In genomic region chr4:105708080-105708796, GRCm38 (mm10) we compare ENCODE assay signal across 15 mouse cellular contexts.
A peak's percentile ranks its signal among the peaks of the same experiment; 100 is the strongest.
DNase-seq lines count a peak whose midpoint lies in the region; ATAC-seq and TF ChIP-seq lines count a peak whose summit lies in the region.
"Had no signal": no experiment of that assay in that cellular context is flagged by ENCODE, and none has a peak within 500 bp of the region (broad histone marks: within the 10 kb centered on the region; RNA-seq: fewer than 3 reads in every experiment).

No protein-coding gene starts in this region.

- H3K4me3 ChIP-seq in kidney, embryonic 16.5 days (ENCODE audit: low read length), result no peak overlapping the region
- no peak overlapping the region for H3K4me3 ChIP-seq in forebrain, embryonic 12.5 days (replicated peaks)
- H3K4me3 ChIP-seq: forebrain, embryonic 15.5 days; hindbrain, embryonic 13.5 days; liver, embryonic 15.5 days; midbrain, embryonic 12.5 days had no signal

- POLR2A ChIA-PET in Patski (lab: Charles Lee), result no interaction called here

- no peak overlapping the region for H3K9ac ChIP-seq in kidney, embryonic 16.5 days (replicated peaks; ENCODE audit: low read length)
- H3K9ac ChIP-seq in forebrain, embryonic 12.5 days, result no peak overlapping the region
- H3K9ac ChIP-seq: forebrain, embryonic 15.5 days; hindbrain, embryonic 13.5 days; liver, embryonic 15.5 days; midbrain, embryonic 12.5 days had no signal

- no peaks in the 10 kb centered on the region for H3K36me3 ChIP-seq in kidney, embryonic 16.5 days (ENCODE audit: insufficient read depth, low read length)
- H3K36me3 ChIP-seq in forebrain, embryonic 12.5 days (replicated peaks), result no peaks in the 10 kb centered on the region
- H3K36me3 ChIP-seq: forebrain, embryonic 15.5 days; hindbrain, embryonic 13.5 days; liver, embryonic 15.5 days; midbrain, embryonic 12.5 days had no signal

- CTCF ChIA-PET in Patski (lab: Charles Lee), result no interaction called here

- no peaks in the 10 kb centered on the region; the same call in 1 of the 2 replicates for H3K9me3 ChIP-seq in kidney, embryonic 16.5 days (ENCODE audit: low read length)
- no peaks in the 10 kb centered on the region for H3K9me3 ChIP-seq in forebrain, embryonic 12.5 days
- H3K9me3 ChIP-seq: forebrain, embryonic 15.5 days; liver, embryonic 15.5 days had no signal

- H3K27ac ChIP-seq in kidney, embryonic 16.5 days (ENCODE audit: low read length), result no peak overlapping the region
- H3K27ac ChIP-seq in forebrain, embryonic 12.5 days, result no peak overlapping the region
- H3K27ac ChIP-seq: forebrain, embryonic 15.5 days; hindbrain, embryonic 13.5 days; liver, embryonic 15.5 days; midbrain, embryonic 12.5 days had no signal

- H3K27me3 ChIP-seq in kidney, embryonic 16.5 days (ENCODE audit: insufficient read depth, low read length), result no peaks in the 10 kb centered on the region
- H3K27me3 ChIP-seq in Patski, result no peaks in the 10 kb centered on the region
- no peaks in the 10 kb centered on the region for H3K27me3 ChIP-seq in forebrain, embryonic 12.5 days
- H3K27me3 ChIP-seq: forebrain, embryonic 15.5 days; hindbrain, embryonic 13.5 days; liver, embryonic 15.5 days; midbrain, embryonic 12.5 days had no signal

- DNase-seq in kidney, adult 9 months, result no peak
- no peak for DNase-seq in Patski (ENCODE audit: low read depth, low spot score)
- peak; percentile 55 to 67 for DNase-seq in kidney, postnatal 4 days
- DNase-seq in lung, postnatal 14 days, result peak; percentile 49
- no peak for DNase-seq in thymus, postnatal 14 days
- DNase-seq: adrenal gland, postnatal 14 days; cerebellum, adult 8-10 months; spleen, adult 18-20 months had no signal

- no peak for TF ChIP-seq CTCF in Patski (IDR thresholded peaks at IDR 0.05)

- in situ Hi-C loops in Patski (cut with MboI; ENCODE audit: low pct_unique_long_range_greater_than_20kb), result loop anchor here (10.0 kb wide), 1 partner anchor 553 kb away; the partner anchor contains the start of gene Plpp3

- 37% methylated on average over 13 of the region's 13 CpGs for WGBS in kidney, embryonic 16.5 days
- 75% methylated on average over 13 of the region's 13 CpGs for WGBS in forebrain, embryonic 12.5 days

- ATAC-seq in kidney, embryonic 16.5 days (ENCODE audit: low FRiP score, low TSS enrichment), result peak; percentile 87
- peak; percentile 17 for ATAC-seq in Patski
- no peak for ATAC-seq in forebrain, embryonic 12.5 days (ENCODE audit: low FRiP score)
- ATAC-seq: forebrain, embryonic 15.5 days; intestine, embryonic 16.5 days had no signal

- H3K4me1 ChIP-seq in kidney, embryonic 16.5 days (ENCODE audit: insufficient read depth, low read length), result no peaks in the 10 kb centered on the region
- 0 out of 2 replicates have a peak, but pooled peaks cover 3% of the 10 kb centered on the region for H3K4me1 ChIP-seq in forebrain, embryonic 12.5 days
- H3K4me1 ChIP-seq: forebrain, embryonic 15.5 days; hindbrain, embryonic 13.5 days; liver, embryonic 15.5 days; midbrain, embryonic 12.5 days had no signal

- H3K4me2 ChIP-seq in kidney, embryonic 16.5 days (replicated peaks; ENCODE audit: low read depth, low read length), result no peak overlapping the region
- no peak overlapping the region for H3K4me2 ChIP-seq in forebrain, embryonic 12.5 days
- H3K4me2 ChIP-seq: forebrain, embryonic 15.5 days; hindbrain, embryonic 13.5 days; liver, embryonic 15.5 days; midbrain, embryonic 12.5 days had no signal

Comparison
In these comparisons a context has a peak if more than half of its experiments do, and no peak if none do; other contexts are left out.
1. DNase-seq: peak in kidney, postnatal 4 days (2 of 2) and lung, postnatal 14 days (single experiment); none in kidney, adult 9 months (single experiment), Patski (single experiment) and thymus, postnatal 14 days (single experiment).